Mouse (Mus musculus): ENCODE data around the gene Arhgap8.

- TF ChIP-seq CTCF (IDR thresholded peaks at IDR 0.05; ENCODE audit: low read depth) (no peak), EP300 (IDR thresholded peaks at IDR 0.05; ENCODE audit: low read depth) (no peak)
Measured at GRCm38 (mm10) chr15:84720291-84721204, 696 bp downstream of the Arhgap8 start.
